Mouse (Mus musculus): Measurements from ENCODE around the gene Cbx4. TPM values are rescaled to one million over a fixed set of nuclear protein-coding genes. Genes with fewer than 3 reads are reported as not detected.

Gene Cbx4
- polyA plus RNA-seq, 1 experiment from 2014 or later = 4.8 TPM

- Histone ChIP-seq H3K27ac (replicated peaks; ENCODE audit: low read depth, low read length) (no peak overlapping the region), H3K4me1 (ENCODE audit: control insufficient read depth, insufficient read depth, low read length) (peaks cover 12% of the 10 kb centered on the region), H3K9me3 (replicated peaks; ENCODE audit: control insufficient read depth, low read length) (no peaks in the 10 kb centered on the region), H3K9ac (replicated peaks; ENCODE audit: low read length) (no peak overlapping the region), H3K36me3 (replicated peaks; ENCODE audit: control insufficient read depth, insufficient read depth, low read depth, low read length) (no peaks in the 10 kb centered on the region), H3K4me2 (ENCODE audit: low read depth, low read length) (no peak overlapping the region; the same call in 1 of the 2 replicates), H3K4me3 (ENCODE audit: low read depth, low read length) (no peak overlapping the region), H3K27me3 (ENCODE audit: control insufficient read depth, insufficient read depth, low read length) (peaks cover 42% of the 10 kb centered on the region)
- WGBS = 3% methylated on average over 8 of the region's 8 CpGs
- DNase-seq (ENCODE audit: low spot score) = peak; percentile 80
- ATAC-seq (replicated peaks; ENCODE audit: insufficient number of reproducible peaks, low FRiP score, low TSS enrichment, low read depth) = 0 out of 2 replicates have a peak, but pooled peaks have one; percentile 8
Observed at GRCm38 (mm10) chr11:119091598-119091991, 5.6 kb upstream of the Cbx4 start.

GRCm38 (mm10) chr11:119090961-119091597 is 5.1 kb upstream of the Cbx4 start:
- peaks cover 42% of the 10 kb centered on the region for H3K27me3 ChIP-seq (ENCODE audit: control insufficient read depth, insufficient read depth, low read length)
- ATAC-seq (replicated peaks; ENCODE audit: insufficient number of reproducible peaks, low FRiP score, low TSS enrichment, low read depth) = peak; percentile 24; the same call in 1 of the 2 replicates

GRCm38 (mm10) chr11:119090076-119090960 is 4.3 kb upstream of the Cbx4 start:
- Histone ChIP-seq H3K9me3 (replicated peaks; ENCODE audit: control insufficient read depth, low read length) (no peaks in the 10 kb centered on the region), H3K27ac (replicated peaks; ENCODE audit: low read depth, low read length) (no peak overlapping the region), H3K36me3 (replicated peaks; ENCODE audit: control insufficient read depth, insufficient read depth, low read depth, low read length) (no peaks in the 10 kb centered on the region), H3K27me3 (ENCODE audit: control insufficient read depth, insufficient read depth, low read length) (peaks cover 42% of the 10 kb centered on the region), H3K4me1 (ENCODE audit: control insufficient read depth, insufficient read depth, low read length) (peaks cover 12% of the 10 kb centered on the region), H3K9ac (replicated peaks; ENCODE audit: low read length) (peak overlapping the region; percentile 70), H3K4me3 (ENCODE audit: low read depth, low read length) (peak overlapping the region; percentile 48), H3K4me2 (ENCODE audit: low read depth, low read length) (peak overlapping the region; percentile 99)
- under 1% methylated on average over 74 of the region's 75 CpGs for WGBS
- ATAC-seq (replicated peaks; ENCODE audit: insufficient number of reproducible peaks, low FRiP score, low TSS enrichment, low read depth) = no peak
- DNase-seq (ENCODE audit: low spot score) = peak; percentile 43

More at GRCm38 (mm10) chr11:119090961-119091597, 5.1 kb upstream of the Cbx4 start:
- peak; percentile 66 for DNase-seq (ENCODE audit: low spot score)
- peak overlapping the region; percentile 99 for H3K4me2 ChIP-seq (ENCODE audit: low read depth, low read length)
- peak overlapping the region; percentile 48 for H3K4me3 ChIP-seq (ENCODE audit: low read depth, low read length)
- WGBS = under 1% methylated on average over 33 of the region's 42 CpGs
- H3K9me3 ChIP-seq (replicated peaks; ENCODE audit: control insufficient read depth, low read length) = no peaks in the 10 kb centered on the region
- peaks cover 12% of the 10 kb centered on the region for H3K4me1 ChIP-seq (ENCODE audit: control insufficient read depth, insufficient read depth, low read length)
- H3K9ac ChIP-seq (replicated peaks; ENCODE audit: low read length) = peak overlapping the region; percentile 70
- no peak overlapping the region for H3K27ac ChIP-seq (replicated peaks; ENCODE audit: low read depth, low read length)
- no peaks in the 10 kb centered on the region for H3K36me3 ChIP-seq (replicated peaks; ENCODE audit: control insufficient read depth, insufficient read depth, low read depth, low read length)

- H3K4me2 ChIP-seq (ENCODE audit: low read depth, low read length) = peak overlapping the region; percentile 99
- DNase-seq (ENCODE audit: low spot score) = peak; percentile 43
- peaks cover 42% of the 10 kb centered on the region for H3K27me3 ChIP-seq (ENCODE audit: control insufficient read depth, insufficient read depth, low read length)
- under 1% methylated on average over 41 of the region's 41 CpGs for WGBS
- no peaks in the 10 kb centered on the region for H3K9me3 ChIP-seq (replicated peaks; ENCODE audit: control insufficient read depth, low read length)
- H3K36me3 ChIP-seq (replicated peaks; ENCODE audit: control insufficient read depth, insufficient read depth, low read depth, low read length) = no peaks in the 10 kb centered on the region
- H3K9ac ChIP-seq (replicated peaks; ENCODE audit: low read length) = peak overlapping the region; percentile 70
- H3K4me3 ChIP-seq (ENCODE audit: low read depth, low read length) = peak overlapping the region; percentile 48
- 0 out of 2 replicates have a peak overlapping the region, but pooled peaks have one; percentile 5 for H3K27ac ChIP-seq (replicated peaks; ENCODE audit: low read depth, low read length)
- peaks cover 13% of the 10 kb centered on the region for H3K4me1 ChIP-seq (ENCODE audit: control insufficient read depth, insufficient read depth, low read length)
- ATAC-seq (replicated peaks; ENCODE audit: insufficient number of reproducible peaks, low FRiP score, low TSS enrichment, low read depth) = no peak
Observed at GRCm38 (mm10) chr11:119089235-119090075, 3.4 kb upstream of the Cbx4 start.

DNA sequence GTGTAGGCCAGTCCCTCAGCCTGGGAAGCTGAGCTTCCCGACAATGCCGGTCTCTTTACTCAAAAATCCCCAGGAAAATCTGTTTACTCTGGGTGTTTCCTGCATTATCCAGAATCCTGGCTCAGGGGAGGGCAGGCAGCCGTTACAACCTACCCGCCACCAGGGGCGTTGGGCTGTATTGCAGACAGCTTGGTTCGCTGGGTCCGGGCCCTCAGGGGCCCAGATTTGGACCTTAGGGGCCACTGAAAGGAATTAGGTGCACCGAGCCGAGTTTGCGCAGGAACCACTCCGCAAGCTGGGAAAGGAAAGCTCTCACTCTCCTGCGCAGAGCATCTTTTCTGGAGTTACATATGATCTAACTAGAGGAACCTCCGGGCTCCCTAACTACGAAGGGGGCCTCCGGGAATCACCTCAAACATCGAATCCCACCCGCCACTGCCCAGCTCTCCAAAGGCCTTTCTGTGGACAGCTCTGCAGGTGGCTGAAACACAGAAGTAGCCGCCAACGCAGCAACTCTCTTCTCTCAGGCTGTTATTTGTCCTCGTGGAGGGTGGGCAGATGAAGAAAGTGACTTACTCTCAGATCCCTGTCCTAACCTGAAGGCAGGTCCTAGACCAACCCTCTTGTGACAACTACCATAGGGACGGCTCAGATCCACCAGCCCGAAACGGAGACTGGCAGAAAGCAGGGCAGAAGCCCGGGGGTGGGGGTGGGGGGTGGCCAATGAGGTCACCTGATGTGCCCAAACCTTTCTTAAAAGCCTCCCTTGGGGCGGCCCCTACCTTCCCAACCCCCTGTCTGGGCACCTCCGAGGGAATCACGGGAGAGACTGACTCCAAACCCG is 2.6 kb upstream of the Cbx4 start:
- whole genome bisulfite sequencing = 1% methylated on average over 28 of the region's 28 CpGs
- no peak overlapping the region for H3K4me3 ChIP-seq (ENCODE audit: low read depth, low read length)
- no peak overlapping the region for H3K4me2 ChIP-seq (ENCODE audit: low read depth, low read length)
- no peak for ATAC-seq (replicated peaks; ENCODE audit: insufficient number of reproducible peaks, low FRiP score, low TSS enrichment, low read depth)
- no peaks in the 10 kb centered on the region for H3K36me3 ChIP-seq (replicated peaks; ENCODE audit: control insufficient read depth, insufficient read depth, low read depth, low read length)
- H3K27me3 ChIP-seq (ENCODE audit: control insufficient read depth, insufficient read depth, low read length) = peaks cover 42% of the 10 kb centered on the region
- H3K27ac ChIP-seq (replicated peaks; ENCODE audit: low read depth, low read length) = no peak overlapping the region
- H3K9me3 ChIP-seq (replicated peaks; ENCODE audit: control insufficient read depth, low read length) = no peaks in the 10 kb centered on the region
- DNase-seq (ENCODE audit: low spot score) = peak; percentile 69
- peaks cover 20% of the 10 kb centered on the region for H3K4me1 ChIP-seq (ENCODE audit: control insufficient read depth, insufficient read depth, low read length)
- H3K9ac ChIP-seq (replicated peaks; ENCODE audit: low read length) = no peak overlapping the region

DNA sequence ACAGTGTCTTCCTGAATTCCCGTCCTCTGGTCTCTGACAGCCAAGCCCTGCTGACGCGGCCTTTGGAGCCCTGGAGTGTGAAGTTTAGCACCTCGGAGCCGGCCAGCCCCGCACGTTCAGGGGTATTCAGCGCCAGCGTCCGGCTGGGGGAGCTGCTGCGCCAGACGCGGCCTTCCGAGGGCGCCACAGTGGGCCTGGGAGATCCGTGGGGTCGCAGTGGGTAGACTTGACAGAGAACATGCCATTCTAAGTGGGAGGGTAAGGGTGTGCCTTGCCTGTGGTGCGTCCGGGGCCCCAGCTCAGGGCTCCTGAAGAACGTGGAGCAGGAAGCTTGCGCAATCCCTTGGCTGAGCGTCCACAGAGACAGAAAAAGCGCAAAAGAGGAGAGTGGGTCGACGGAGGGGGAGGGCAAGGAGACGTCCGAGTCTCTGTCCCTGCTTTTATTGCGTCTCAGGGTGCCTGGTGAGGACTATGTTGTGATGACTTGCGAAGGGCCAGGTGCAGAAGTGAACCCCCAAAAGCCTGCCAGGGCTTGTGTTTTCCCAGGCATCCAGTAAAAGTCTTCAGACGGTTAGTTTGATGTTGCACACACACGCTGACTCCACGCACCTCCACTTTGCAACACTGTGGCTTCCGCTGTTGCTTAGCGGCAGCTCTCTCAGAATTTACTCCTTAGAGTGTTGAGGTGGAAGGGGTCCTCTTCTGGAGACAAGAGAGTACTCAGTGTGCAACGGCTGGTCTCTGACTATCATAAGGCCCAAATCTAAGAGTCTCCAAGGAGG is 1.5 kb upstream of the Cbx4 start:
- no peak overlapping the region for H3K27ac ChIP-seq (replicated peaks; ENCODE audit: low read depth, low read length)
- H3K36me3 ChIP-seq (replicated peaks; ENCODE audit: control insufficient read depth, insufficient read depth, low read depth, low read length) = no peaks in the 10 kb centered on the region
- DNase-seq (ENCODE audit: low spot score) (peak; percentile 38), ATAC-seq (replicated peaks; ENCODE audit: insufficient number of reproducible peaks, low FRiP score, low TSS enrichment, low read depth) (no peak)
- H3K9ac ChIP-seq (replicated peaks; ENCODE audit: low read length) = no peak overlapping the region
- H3K27me3 ChIP-seq (ENCODE audit: control insufficient read depth, insufficient read depth, low read length) = peaks cover 53% of the 10 kb centered on the region
- no peaks in the 10 kb centered on the region for H3K9me3 ChIP-seq (replicated peaks; ENCODE audit: control insufficient read depth, low read length)
- H3K4me1 ChIP-seq (ENCODE audit: control insufficient read depth, insufficient read depth, low read length) = peaks cover 31% of the 10 kb centered on the region
- H3K4me2 ChIP-seq (ENCODE audit: low read depth, low read length) = no peak overlapping the region
- 1% methylated on average over 35 of the region's 35 CpGs for WGBS
- H3K4me3 ChIP-seq (ENCODE audit: low read depth, low read length) = no peak overlapping the region

Measured in embryonic facial prominence, embryonic 11.5 days (tissue).